Mouse (Mus musculus) megakaryocyte, adult 5-6 weeks (primary cell): ENCODE measurements around the gene Mthfd1l. TPM values are rescaled to one million over a fixed set of nuclear protein-coding genes. Genes with fewer than 3 reads are reported as not detected.
"Not testable (repeated sequence)": the region's sequence is repeated elsewhere in the genome, so short reads cannot be mapped to it uniquely, and the experiment has no call there.

Experiments
- ATAC-seq: 2 replicates; pipeline ENCODE4 v1.8.0; 2016; ENCODE audit warnings: mild to moderate bottlenecking, inconsistent platforms; ENCODE audit not compliant: poor library complexity, severe bottlenecking
- total RNA-seq, 2 experiments: library from RNA; stranded (forward) in 1 of 2; stranded (reverse) in 1 of 2; fragments of 153-499, 151-499 nt in 1 of 2; fragments of 221-1000, 200-1000 nt in 1 of 2; gene quantifications; 2 replicates each; pipeline versions ENCODE4 v1.2.3 to v1.2.4; 2015 to 2017

The Mthfd1l gene
- total RNA-seq, 2 experiments from 2014 or later = 20.9 to 76.5 TPM

GRCm38 (mm10) chr10:4038576-4038975, 65.7 kb downstream of the Mthfd1l start:
- no peak for ATAC-seq

GRCm38 (mm10) chr10:4041691-4042090, 68.8 kb downstream of the Mthfd1l start:
- ATAC-seq = peak; percentile 74

GRCm38 (mm10) chr10:4044421-4044820, 71.5 kb downstream of the Mthfd1l start:
- no peak for ATAC-seq

- no peak for ATAC-seq
Measured at GRCm38 (mm10) chr10:4046496-4046895, 73.6 kb downstream of the Mthfd1l start.

- no peak for ATAC-seq
Measured at GRCm38 (mm10) chr10:4047666-4048065, 74.7 kb downstream of the Mthfd1l start.

GRCm38 (mm10) chr10:4050236-4050635, 77.3 kb downstream of the Mthfd1l start:
- no peak for ATAC-seq

GRCm38 (mm10) chr10:4052711-4053110, 79.8 kb downstream of the Mthfd1l start:
- ATAC-seq = no peak

- ATAC-seq = no peak
Measured at GRCm38 (mm10) chr10:4053278-4054061, 80.6 kb downstream of the Mthfd1l start.

- ATAC-seq = no peak
Measured at GRCm38 (mm10) chr10:4054589-4054988, 81.7 kb downstream of the Mthfd1l start.

- ATAC-seq = no peak
Measured at GRCm38 (mm10) chr10:4057397-4057796, 84.5 kb downstream of the Mthfd1l start.

GRCm38 (mm10) chr10:4057832-4058231, 84.9 kb downstream of the Mthfd1l start:
- no peak for ATAC-seq

GRCm38 (mm10) chr10:4061071-4061987, 88.4 kb downstream of the Mthfd1l start:
- no peak for ATAC-seq

- no peak for ATAC-seq
Measured at GRCm38 (mm10) chr10:4063537-4063936, 90.6 kb downstream of the Mthfd1l start.

- peak; percentile 59 for ATAC-seq
Measured at GRCm38 (mm10) chr10:4065295-4066084, 92.6 kb downstream of the Mthfd1l start.

- ATAC-seq = no peak
Measured at GRCm38 (mm10) chr10:4069258-4069826, 96.4 kb downstream of the Mthfd1l start.

- no peak for ATAC-seq
Measured at GRCm38 (mm10) chr10:4070061-4070460, 97.1 kb downstream of the Mthfd1l start.

GRCm38 (mm10) chr10:4071069-4071844, 98.3 kb downstream of the Mthfd1l start:
- no peak for ATAC-seq

- ATAC-seq = no peak
Measured at GRCm38 (mm10) chr10:4071845-4072345, 99.0 kb downstream of the Mthfd1l start.

GRCm38 (mm10) chr10:4072491-4072890, 99.6 kb downstream of the Mthfd1l start:
- ATAC-seq = not testable (repeated sequence)
